ENCODE assay signal across 22 mouse cellular contexts in genomic region chr2:29391086-29391485, GRCm38 (mm10). TPM values are rescaled to one million over a fixed set of nuclear protein-coding genes. Genes with fewer than 3 reads are reported as not detected.
DNase-seq lines count a peak whose midpoint lies in the region; ATAC-seq and TF ChIP-seq lines count a peak whose summit lies in the region.
"Had no signal": no experiment of that assay in that cellular context is flagged by ENCODE, and none has a peak within 500 bp of the region (broad histone marks: within the 10 kb centered on the region; RNA-seq: fewer than 3 reads in every experiment).

No protein-coding gene starts in this region.

- H3K27ac ChIP-seq in lung, postnatal 0 days (ENCODE audit: low read length), result no peak overlapping the region
- H3K27ac ChIP-seq in midbrain, postnatal 0 days (ENCODE audit: low read depth, low read length), result no peak overlapping the region
- H3K27ac ChIP-seq: embryonic facial prominence, embryonic 15.5 days; hindbrain, embryonic 12.5 days; kidney, postnatal 0 days; lung, embryonic 15.5 days had no signal

- no peaks in the 10 kb centered on the region for H3K36me3 ChIP-seq in lung, postnatal 0 days (ENCODE audit: insufficient read depth, low read length)
- no peaks in the 10 kb centered on the region for H3K36me3 ChIP-seq in midbrain, postnatal 0 days (ENCODE audit: insufficient read depth, low read length)
- H3K36me3 ChIP-seq: embryonic facial prominence, embryonic 15.5 days; hindbrain, embryonic 12.5 days; lung, embryonic 15.5 days had no signal

- H3K4me1 ChIP-seq in lung, postnatal 0 days (ENCODE audit: insufficient read depth, low read depth, low read length), result no peaks in the 10 kb centered on the region
- H3K4me1 ChIP-seq in midbrain, postnatal 0 days (ENCODE audit: insufficient read depth, low read length), result no peaks in the 10 kb centered on the region; the same call in 1 of the 2 replicates

- intact Hi-C loops in gastrocnemius, postnatal 14 days (cut with DNase I; ENCODE audit: low total_unique reads), result no loop called here

- H3K4me2 ChIP-seq in lung, postnatal 0 days (replicated peaks; ENCODE audit: low read depth, low read length), result no peak overlapping the region
- no peak overlapping the region for H3K4me2 ChIP-seq in midbrain, postnatal 0 days (ENCODE audit: low read depth, low read length, poor library complexity, severe bottlenecking)
- H3K4me2 ChIP-seq: embryonic facial prominence, embryonic 15.5 days; heart, embryonic 11.5 days; hindbrain, embryonic 12.5 days; lung, embryonic 15.5 days had no signal

- TF ChIP-seq EP300 in lung, postnatal 0 days (IDR thresholded peaks at IDR 0.05), result no peak

- no peak for ATAC-seq in lung, postnatal 0 days
- ATAC-seq in midbrain, postnatal 0 days (ENCODE audit: low FRiP score), result no peak
- ATAC-seq: activated CD4-positive, CD25-positive, alpha-beta regulatory T cell, adult 4 months; midbrain, embryonic 16.5 days had no signal

- TF ChIP-seq CTCF in lung, postnatal 0 days (IDR thresholded peaks at IDR 0.05), result no peak
- TF ChIP-seq CTCF in midbrain, postnatal 0 days (IDR thresholded peaks at IDR 0.05), result no peak

- no peaks in the 10 kb centered on the region for H3K9me3 ChIP-seq in lung, postnatal 0 days (ENCODE audit: low read length)
- H3K9me3 ChIP-seq in midbrain, postnatal 0 days (ENCODE audit: low read length), result no peaks in the 10 kb centered on the region
- H3K9me3 ChIP-seq: embryonic facial prominence, embryonic 15.5 days; hindbrain, embryonic 12.5 days; lung, embryonic 15.5 days had no signal

- H3K4me3 ChIP-seq in lung, postnatal 0 days (ENCODE audit: low read depth, low read length), result no peak overlapping the region
- H3K4me3 ChIP-seq in midbrain, postnatal 0 days (ENCODE audit: low read depth, low read length), result no peak overlapping the region
- H3K4me3 ChIP-seq: embryonic facial prominence, embryonic 15.5 days; hindbrain, embryonic 12.5 days; lung, embryonic 15.5 days had no signal

- no peaks in the 10 kb centered on the region for H3K27me3 ChIP-seq in lung, postnatal 0 days (replicated peaks; ENCODE audit: insufficient read depth, low read length)
- no peaks in the 10 kb centered on the region for H3K27me3 ChIP-seq in midbrain, postnatal 0 days (ENCODE audit: insufficient read depth, low read length)
- H3K27me3 ChIP-seq: embryonic facial prominence, embryonic 15.5 days; hindbrain, embryonic 12.5 days; lung, embryonic 15.5 days had no signal

- no peak overlapping the region for H3K9ac ChIP-seq in lung, postnatal 0 days (replicated peaks; ENCODE audit: low read depth)
- no peak overlapping the region for H3K9ac ChIP-seq in midbrain, postnatal 0 days (replicated peaks; ENCODE audit: low read length, poor library complexity, severe bottlenecking)
- H3K9ac ChIP-seq: embryonic facial prominence, embryonic 15.5 days; hindbrain, embryonic 12.5 days; lung, embryonic 15.5 days had no signal

- peak; percentile 31 for DNase-seq in gastrocnemius, adult 18-20 months (ENCODE audit: low spot score)
- DNase-seq in gastrocnemius, postnatal 14 days, result no peak
- peak; percentile 34 for DNase-seq in lung, postnatal 0 days (ENCODE audit: low spot score)
- no peak for DNase-seq in lung, postnatal 25 days (ENCODE audit: low spot score)
- peak; percentile 73 for DNase-seq in adipocyte (ENCODE audit: low spot score)
- DNase-seq in skeletal muscle tissue, adult 2 months (ENCODE audit: low read depth, low spot score), result peak; percentile 25
- DNase-seq in midbrain, postnatal 0 days (ENCODE audit: low spot score), result no peak
- DNase-seq: cerebellum, adult 11 months; cerebellum, postnatal 10 days; heart, postnatal 10 days; kidney, adult 18-20 months; left cerebral cortex, postnatal 4 days; liver; right cerebral cortex, postnatal 4 days; thymus, postnatal 25 days had no signal

- WGBS in lung, postnatal 0 days, result 73% methylated on average over 4 of the region's 4 CpGs
- 93% methylated on average over 4 of the region's 4 CpGs for WGBS in midbrain, postnatal 0 days

RNA-seq across cellular contexts. Expression of gene Med27, which starts 44.5 kb away (rescaled TPM):
- total RNA-seq in gastrocnemius, adult 18-20 months (2021), result 10 to 100 TPM; 14.4 to 15.4 TPM
- 10 to 100 TPM; 12.7 to 14.4 TPM for total RNA-seq in gastrocnemius, postnatal 14 days (2021)
- polyA plus RNA-seq in lung, postnatal 0 days (2015; fragmentation: Nextera tagmentation; extraction: Ambion mirVana), result 33.2 and 37.1 TPM in 2 replicates
- total RNA-seq in midbrain, postnatal 0 days (2014; rRNA removed), result 54.7 and 65.0 TPM in 2 replicates
- 58.0 and 60.4 TPM in 2 replicates for polyA plus RNA-seq in midbrain, postnatal 0 days (2015; fragmentation: Nextera tagmentation; extraction: Ambion mirVana)

Comparison
In these comparisons a context has a peak if more than half of its experiments do, and no peak if none do; other contexts are left out.
1. DNase-seq: peak in gastrocnemius, adult 18-20 months (single experiment), lung, postnatal 0 days (single experiment), adipocyte (single experiment) and skeletal muscle tissue, adult 2 months (single experiment); none in gastrocnemius, postnatal 14 days (single experiment), lung, postnatal 25 days (single experiment) and midbrain, postnatal 0 days (single experiment).